Mouse (Mus musculus) midbrain, embryonic 14.5 days (tissue): ENCODE measurements around the gene Ptpn11. TPM values are rescaled to one million over a fixed set of nuclear protein-coding genes. Genes with fewer than 3 reads are reported as not detected.
"Not testable (repeated sequence)": the region's sequence is repeated elsewhere in the genome, so short reads cannot be mapped to it uniquely, and the experiment has no call there.

ENCODE experiments used
- ATAC-seq: fragments of 200-750 bp; cut with Nextera tagmentation; 2 replicates; pipeline ENCODE4 v1.8.0; 2017; ENCODE audit warnings: moderate number of reproducible peaks, moderate library complexity; ENCODE audit not compliant: low FRiP score, low TSS enrichment
- DNase-seq: peaks from one replicate; pipeline ENCODE4 v3.0.0-alpha.2; 2015
- H3K27ac ChIP-seq: fragments of 300-500 bp; sonication (generic); replicated peaks from 2 replicates; pipeline ENCODE4 v1.5.1; 2014; ENCODE audit warnings: mild to moderate bottlenecking, low read depth, low read length, moderate library complexity
- H3K27me3 ChIP-seq: fragments of 300-500 bp; sonication (generic); 2 replicates; pipeline ENCODE4 v1.6.1; 2014; ENCODE audit warnings: low read length, control low read depth, mixed read lengths; ENCODE audit not compliant: control insufficient read depth, insufficient read depth
- H3K36me3 ChIP-seq: fragments of 300-500 bp; sonication (generic); 2 replicates; pipeline ENCODE4 v1.6.1; 2014; ENCODE audit warnings: low read length, control low read depth; ENCODE audit not compliant: control insufficient read depth, insufficient read depth
- H3K4me1 ChIP-seq: fragments of 300-500 bp; sonication (generic); 2 replicates; pipeline ENCODE4 v1.6.1; 2014; ENCODE audit warnings: mild to moderate bottlenecking, antibody characterized with exemption, low read length, control low read depth; ENCODE audit not compliant: control insufficient read depth, insufficient read depth
- H3K4me2 ChIP-seq: fragments of 300-500 bp; sonication (generic); 2 replicates; pipeline ENCODE4 v1.6.1; 2014; ENCODE audit warnings: mild to moderate bottlenecking, low read length, moderate library complexity
- H3K4me3 ChIP-seq: fragments of 300-500 bp; sonication (generic); replicated peaks from 2 replicates; pipeline ENCODE4 v1.5.1; 2014; ENCODE audit warnings: low read depth, low read length
- H3K9ac ChIP-seq: fragments of 300-500 bp; sonication (generic); replicated peaks from 2 replicates; pipeline ENCODE4 v1.6.1; 2014; ENCODE audit warnings: mild to moderate bottlenecking, low read length, moderate library complexity
- H3K9me3 ChIP-seq: fragments of 300-500 bp; sonication (generic); 2 replicates; pipeline ENCODE4 v1.6.1; 2016; ENCODE audit warnings: low read length, control low read depth, mixed read lengths; ENCODE audit not compliant: control insufficient read depth
- WGBS: fragments of 180-500 bp; shearing (Covaris S2); extraction: QIAGEN DNeasy Blood & Tissue Kit; methylation state at CpG from one replicate; pipeline ENCODE4 v1.1.7; 2014; 5-methylcytosine and 5-hydroxymethylcytosine counted together
- polyA plus RNA-seq: library from polyadenylated mRNA; unstranded; fragments of >200 nt; fragmentation: Nextera tagmentation; extraction: Ambion mirVana; gene quantifications from 2 replicates; pipeline ENCODE4 v1.2.1, GENCODE M21; 2014

Ptpn11 gene
- polyA plus RNA-seq, 1 experiment from 2014 or later = 29.7 TPM

DNA sequence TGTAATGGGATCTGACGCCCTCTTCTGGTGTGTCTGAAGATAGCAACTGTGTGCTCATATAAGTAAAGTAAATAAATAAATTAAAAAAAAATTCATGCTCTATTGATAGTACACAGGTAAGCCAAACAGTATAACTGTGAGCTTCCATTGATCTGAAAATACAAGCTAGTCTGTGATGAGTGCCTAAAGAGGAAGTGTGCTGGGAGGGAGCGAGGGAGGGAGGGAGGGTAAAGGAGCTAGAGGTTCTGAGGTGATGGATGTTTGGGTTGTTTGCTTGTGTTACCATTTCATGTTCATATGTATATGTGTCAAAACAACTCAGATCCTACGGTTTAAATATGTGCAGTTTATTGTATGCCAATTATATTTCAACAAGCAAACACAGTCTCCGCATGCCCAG, 35.6 kb upstream of the Ptpn11 start:
- Histone ChIP-seq H3K4me1 (peaks cover 10% of the 10 kb centered on the region), H3K9me3 (no peaks in the 10 kb centered on the region), H3K9ac (no peak overlapping the region), H3K4me2 (no peak overlapping the region), H3K27me3 (no peaks in the 10 kb centered on the region), H3K27ac (no peak overlapping the region), H3K4me3 (no peak overlapping the region), H3K36me3 (no peaks in the 10 kb centered on the region)
- ATAC-seq = no peak
- 88% methylated on average over 4 of the region's 4 CpGs for WGBS
- no peak for DNase-seq

DNA sequence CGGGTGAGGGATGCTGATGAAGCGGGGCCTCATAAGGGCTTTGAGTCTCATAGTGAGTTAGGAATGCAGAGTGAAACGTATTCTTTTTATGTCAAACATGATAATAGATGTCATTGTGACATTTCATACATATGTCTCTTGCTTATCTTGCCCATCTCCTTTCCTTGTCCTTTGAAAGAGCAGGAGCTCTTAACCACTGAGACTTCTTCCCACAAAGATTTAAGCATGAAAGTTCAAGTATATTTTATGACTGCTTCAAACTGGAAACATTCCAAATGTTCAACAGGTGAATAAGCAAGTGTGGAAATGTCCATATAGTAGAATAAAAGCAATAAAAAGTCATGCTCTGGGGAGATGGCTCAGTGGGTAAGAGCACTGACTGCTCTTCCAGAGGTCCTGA, 35.2 kb upstream of the Ptpn11 start:
- Histone ChIP-seq H3K4me2 (no peak overlapping the region), H3K27ac (no peak overlapping the region), H3K4me3 (no peak overlapping the region), H3K9me3 (no peaks in the 10 kb centered on the region), H3K27me3 (no peaks in the 10 kb centered on the region), H3K4me1 (peaks cover 10% of the 10 kb centered on the region), H3K36me3 (no peaks in the 10 kb centered on the region), H3K9ac (no peak overlapping the region)
- ATAC-seq = no peak
- no peak for DNase-seq
- WGBS = 63% methylated on average over 3 of the region's 3 CpGs

DNA sequence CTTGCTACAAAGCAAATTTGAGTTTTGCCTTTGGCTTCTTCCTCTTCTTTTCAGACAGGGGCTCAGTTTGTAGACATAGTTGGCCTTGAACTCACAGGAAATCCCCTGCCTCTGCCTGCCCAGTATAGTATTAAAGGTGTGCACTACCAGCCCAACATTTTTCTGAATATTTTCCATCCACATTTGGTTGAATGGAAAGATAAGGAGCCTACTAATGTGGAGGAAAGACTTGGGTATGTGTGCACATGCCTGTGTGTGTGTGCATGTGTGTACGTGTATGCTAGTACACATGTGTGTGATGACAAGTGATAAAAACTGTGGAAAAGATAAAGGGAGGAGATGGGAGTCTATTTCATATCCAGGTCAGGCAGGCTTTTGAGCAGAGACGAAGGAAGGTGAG, 34.7 kb upstream of the Ptpn11 start:
- 89% methylated on average over 2 of the region's 2 CpGs for WGBS
- ATAC-seq = no peak

DNA sequence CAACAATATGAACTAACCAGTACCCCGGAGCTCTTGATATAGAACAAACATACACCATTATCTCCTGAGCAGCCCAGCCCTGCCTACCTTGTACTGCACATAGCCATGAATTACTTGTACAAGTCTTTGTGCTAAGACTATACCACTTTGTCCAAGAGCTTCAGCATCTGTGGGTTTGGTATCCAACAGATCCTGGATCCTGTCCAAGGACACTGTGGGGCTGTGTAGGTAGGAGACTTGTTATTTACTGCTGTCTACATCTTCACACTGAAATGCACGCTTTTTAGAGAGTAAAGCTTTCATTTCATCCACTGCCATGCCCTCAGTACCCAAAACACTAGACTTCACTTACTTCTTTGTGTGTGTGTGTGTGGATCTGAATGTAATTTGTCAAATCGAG, 33.7 kb upstream of the Ptpn11 start:
- no peaks in the 10 kb centered on the region for H3K36me3 ChIP-seq
- WGBS = 89% methylated on average over 3 of the region's 3 CpGs
- H3K27ac ChIP-seq = no peak overlapping the region
- H3K9me3 ChIP-seq = no peaks in the 10 kb centered on the region
- no peaks in the 10 kb centered on the region for H3K27me3 ChIP-seq
- ATAC-seq = no peak
- H3K4me2 ChIP-seq = no peak overlapping the region
- no peak overlapping the region for H3K4me3 ChIP-seq
- H3K4me1 ChIP-seq = peaks cover 10% of the 10 kb centered on the region
- no peak overlapping the region for H3K9ac ChIP-seq
- no peak for DNase-seq

More for the DNA sequence above, 34.7 kb upstream of the Ptpn11 start:
- Histone ChIP-seq H3K4me1 (peaks cover 10% of the 10 kb centered on the region), H3K27ac (no peak overlapping the region), H3K27me3 (no peaks in the 10 kb centered on the region), H3K9me3 (no peaks in the 10 kb centered on the region), H3K36me3 (no peaks in the 10 kb centered on the region), H3K4me2 (no peak overlapping the region), H3K9ac (no peak overlapping the region), H3K4me3 (no peak overlapping the region)
- DNase-seq = no peak

DNA sequence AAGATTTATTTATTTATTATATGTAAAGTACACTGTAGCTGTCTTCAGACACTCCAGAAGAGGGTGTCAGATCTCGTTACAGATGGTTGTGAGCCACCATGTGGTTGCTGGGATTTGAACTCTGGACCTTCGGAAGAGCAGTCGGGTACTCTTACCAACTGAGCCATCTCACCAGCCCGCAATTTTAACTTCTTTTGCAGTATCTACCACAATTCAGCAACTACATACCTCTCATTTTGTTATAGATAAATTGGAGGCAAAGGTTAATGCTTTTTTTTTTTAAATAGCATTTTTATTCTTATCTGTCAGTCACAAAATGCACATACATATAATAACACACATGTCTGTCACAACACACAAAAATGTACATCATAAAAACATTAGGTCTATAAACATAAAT, 32.8 kb upstream of the Ptpn11 start:
- not testable (repeated sequence) for H3K4me2 ChIP-seq, ATAC-seq, H3K36me3 ChIP-seq, H3K27ac ChIP-seq, H3K9me3 ChIP-seq, H3K9ac ChIP-seq, H3K4me3 ChIP-seq, DNase-seq, H3K27me3 ChIP-seq
- 96% methylated on average over 3 of the region's 4 CpGs for WGBS
- peaks cover 10% of the 10 kb centered on the region for H3K4me1 ChIP-seq

DNA sequence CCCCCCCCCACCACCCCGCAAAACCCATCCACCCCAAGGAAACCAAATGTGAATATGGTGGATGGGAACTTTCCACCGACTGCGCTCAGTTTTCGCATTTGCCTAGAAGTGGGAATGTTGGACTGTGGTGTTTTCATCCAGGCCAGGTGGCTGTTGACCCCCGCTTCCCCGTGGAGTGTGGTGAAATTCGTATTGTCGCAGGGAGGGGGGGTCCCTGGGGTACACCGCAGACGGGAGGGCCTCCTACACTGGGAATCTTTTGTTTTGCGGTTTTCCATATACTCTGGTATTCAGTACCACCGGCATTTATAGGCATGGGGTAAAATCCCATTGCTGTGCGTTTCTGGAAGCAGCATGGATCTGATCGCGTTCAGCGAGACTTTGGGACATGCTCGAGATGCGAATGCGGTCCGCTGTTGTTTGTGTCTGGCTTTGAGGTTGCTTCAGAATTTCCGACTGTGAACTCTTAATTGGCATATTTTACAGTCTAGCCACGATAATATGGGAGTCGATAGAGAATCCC, 30.2 kb upstream of the Ptpn11 start:
- ATAC-seq = peak; percentile 13; the same call in 1 of the 2 replicates
- H3K4me3 ChIP-seq = peak overlapping the region; percentile 90
- no peaks in the 10 kb centered on the region for H3K9me3 ChIP-seq
- H3K4me1 ChIP-seq = peaks cover 10% of the 10 kb centered on the region
- H3K4me2 ChIP-seq = peak overlapping the region; percentile 64
- no peaks in the 10 kb centered on the region for H3K27me3 ChIP-seq
- peak overlapping the region; percentile 93 for H3K9ac ChIP-seq
- 8% methylated on average over 23 of the region's 23 CpGs for WGBS
- peak; percentile 66 for DNase-seq
- no peaks in the 10 kb centered on the region for H3K36me3 ChIP-seq
- H3K27ac ChIP-seq = peak overlapping the region; percentile 95

DNA sequence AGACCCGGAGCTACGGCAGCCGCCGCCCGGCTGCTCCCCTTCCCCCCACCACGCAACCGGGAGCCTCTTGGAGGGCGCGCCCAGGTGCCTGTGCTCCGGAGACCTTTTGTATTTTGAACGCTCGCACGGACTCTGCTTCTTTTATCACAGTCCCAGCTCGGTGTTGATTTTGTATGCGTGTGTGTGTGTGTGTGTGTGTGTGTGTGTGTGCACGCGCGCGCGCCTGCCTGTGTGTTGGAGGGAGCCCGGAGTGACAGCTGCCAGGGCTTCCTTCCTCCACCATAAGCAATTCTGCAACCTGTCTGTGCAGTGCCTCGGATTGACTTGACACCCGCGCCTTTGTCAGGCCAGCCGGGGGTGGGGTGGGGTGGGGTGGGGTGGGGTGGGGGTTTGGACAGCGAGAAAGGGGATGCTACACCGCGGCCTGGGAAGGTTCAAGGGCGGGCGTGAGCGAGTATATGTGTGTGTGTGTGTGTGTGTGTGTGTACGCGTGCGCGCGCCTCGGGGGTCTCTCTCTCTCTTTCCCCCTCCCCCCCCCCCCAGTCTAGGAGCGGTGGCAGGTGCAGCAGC, 29.6 kb upstream of the Ptpn11 start:
- Histone ChIP-seq H3K27ac (peak overlapping the region; percentile 95), H3K9ac (peak overlapping the region; percentile 93), H3K4me2 (peak overlapping the region; percentile 64), H3K4me1 (peaks cover 10% of the 10 kb centered on the region), H3K27me3 (no peaks in the 10 kb centered on the region), H3K36me3 (no peaks in the 10 kb centered on the region), H3K9me3 (no peaks in the 10 kb centered on the region), H3K4me3 (peak overlapping the region; percentile 90)
- under 1% methylated on average over 33 of the region's 38 CpGs for WGBS
- peak; percentile 71 for DNase-seq
- peak; percentile 77 for ATAC-seq

DNA sequence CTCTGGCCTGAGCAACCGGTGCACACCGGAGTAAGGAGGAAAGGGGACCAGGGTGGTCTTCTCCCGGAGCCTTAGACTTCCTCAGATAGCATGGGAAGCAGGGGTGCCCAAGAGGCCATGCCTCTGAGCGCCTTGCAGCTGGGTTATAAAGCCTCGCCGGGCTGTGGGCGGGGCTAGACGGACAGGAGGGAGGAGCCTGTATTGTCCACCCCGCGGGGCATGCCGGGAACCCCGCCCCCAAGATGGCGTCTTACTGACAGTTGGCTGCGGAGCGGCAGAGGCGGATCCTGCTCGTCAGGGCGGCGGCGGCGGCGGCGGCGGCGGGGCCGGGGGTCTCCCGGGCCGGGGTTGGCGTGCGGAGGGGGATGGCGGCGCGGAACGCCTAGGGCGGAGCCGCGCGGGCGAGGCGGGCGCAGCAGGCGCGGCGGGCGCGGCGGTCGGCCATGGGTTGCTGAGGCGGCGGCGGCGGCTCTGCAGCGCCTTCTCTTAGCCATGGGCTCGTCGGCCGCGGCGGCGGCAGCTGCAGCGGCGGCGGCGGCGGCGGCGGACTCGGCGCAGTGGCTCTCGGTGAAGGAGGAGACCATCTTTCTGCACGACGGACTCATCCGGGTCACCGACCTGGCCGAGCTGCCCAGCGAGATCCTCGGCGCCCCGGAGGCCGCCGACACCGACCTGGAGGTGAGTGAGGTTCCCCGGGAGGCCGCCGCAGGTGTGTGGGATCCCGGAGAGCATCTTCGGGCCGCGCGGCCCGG, 29.0 kb upstream of the Ptpn11 start, which contains the start of gene Hectd4:
Hectd4 (plus strand) TSS at position 240 of the 752 bp plus-strand sequence.
- Histone ChIP-seq H3K9ac (peak within 1 kb of the TSS; percentile 93), H3K9me3 (no peaks in the 10 kb centered on the region), H3K4me3 (peak within 1 kb of the TSS; percentile 90), H3K36me3 (no peaks in the 10 kb centered on the region), H3K27me3 (no peaks in the 10 kb centered on the region), H3K4me1 (peaks cover 10% of the 10 kb centered on the region), H3K27ac (peak within 1 kb of the TSS; percentile 95), H3K4me2 (peak within 1 kb of the TSS; percentile 64)
- WGBS = under 1% methylated on average over 82 of the region's 90 CpGs
- ATAC-seq (peak; percentile 89), DNase-seq (peak; percentile 97)
